Mouse (Mus musculus) embryo, embryonic 10 days (tissue): Measurements from ENCODE around the gene Stk25.
"Not testable (repeated sequence)": the region's sequence is repeated elsewhere in the genome, so short reads cannot be mapped to it uniquely, and the experiment has no call there.

Experiments
- DNase-seq: peaks from one replicate; pipeline ENCODE4 v3.0.0-alpha.2; 2015; ENCODE audit warnings: low spot score

Stk25 gene

GRCm38 (mm10) chr1:93658559-93658958 lies at the start of gene Stk25:
TSS of gene Stk25 (minus strand) at chr1:93658659.
- not testable (repeated sequence) for DNase-seq

GRCm38 (mm10) chr1:93705389-93705788 lies 46.9 kb upstream of the Stk25 start:
- DNase-seq: no peak

- DNase-seq: no peak
Observed at GRCm38 (mm10) chr1:93704341-93704740, 45.9 kb upstream of the Stk25 start.

- DNase-seq: no peak
Observed at GRCm38 (mm10) chr1:93703472-93704048, 45.1 kb upstream of the Stk25 start.

- DNase-seq: no peak
Observed at GRCm38 (mm10) chr1:93702106-93702505, 43.6 kb upstream of the Stk25 start.

GRCm38 (mm10) chr1:93699159-93699558 lies 40.7 kb upstream of the Stk25 start:
- DNase-seq: no peak

GRCm38 (mm10) chr1:93697317-93697716 lies 38.9 kb upstream of the Stk25 start:
- DNase-seq: no peak

- DNase-seq: no peak
Observed at GRCm38 (mm10) chr1:93694966-93695365, 36.5 kb upstream of the Stk25 start.

- DNase-seq: no peak
Observed at GRCm38 (mm10) chr1:93693943-93694342, 35.5 kb upstream of the Stk25 start.

- DNase-seq: no peak
Observed at GRCm38 (mm10) chr1:93693502-93693901, 35.0 kb upstream of the Stk25 start.

- DNase-seq: no peak
Observed at GRCm38 (mm10) chr1:93692773-93693172, 34.3 kb upstream of the Stk25 start.

- DNase-seq: no peak
Observed at GRCm38 (mm10) chr1:93691786-93692357, 33.4 kb upstream of the Stk25 start.

- DNase-seq: no peak
Observed at GRCm38 (mm10) chr1:93691106-93691505, 32.6 kb upstream of the Stk25 start.

- no peak for DNase-seq
Observed at GRCm38 (mm10) chr1:93689901-93690496, 31.5 kb upstream of the Stk25 start.

GRCm38 (mm10) chr1:93688154-93688553 lies 29.7 kb upstream of the Stk25 start:
- no peak for DNase-seq

- DNase-seq: no peak
Observed at GRCm38 (mm10) chr1:93686961-93687320, 28.5 kb upstream of the Stk25 start.

- peak; percentile 85 for DNase-seq
Observed at GRCm38 (mm10) chr1:93686245-93686960, 27.9 kb upstream of the Stk25 start.

- DNase-seq: peak; percentile 79
Observed at GRCm38 (mm10) chr1:93685401-93686244, 27.2 kb upstream of the Stk25 start, which contains the start of gene Bok. TSS of gene Bok (plus strand) at chr1:93685660.

GRCm38 (mm10) chr1:93679889-93680568 lies 21.6 kb upstream of the Stk25 start:
- peak; percentile 18 for DNase-seq

GRCm38 (mm10) chr1:93678386-93678785 lies 19.9 kb upstream of the Stk25 start:
- DNase-seq: no peak

- DNase-seq: no peak
Observed at GRCm38 (mm10) chr1:93672682-93673081, 14.2 kb upstream of the Stk25 start.

GRCm38 (mm10) chr1:93669941-93670340 lies 11.5 kb upstream of the Stk25 start:
- DNase-seq: no peak
